Mouse (Mus musculus): ENCODE results near the gene Adgrg2.

- no peak for TF ChIP-seq GATA1 (IDR thresholded peaks at IDR 0.05; ENCODE audit: low read length)
- no peak for TF ChIP-seq TAL1 (IDR thresholded peaks at IDR 0.05; ENCODE audit: low read length)
Observed at GRCm38 (mm10) chrX:160426486-160426885, 36.0 kb downstream of the Adgrg2 start.
